Mouse (Mus musculus) limb, embryonic 15.5 days (tissue): ENCODE data around the gene Cox6a1. TPM values are rescaled to one million over a fixed set of nuclear protein-coding genes. Genes with fewer than 3 reads are reported as not detected.

ENCODE experiments used
- ATAC-seq: fragments of 200-750 bp; cut with Nextera tagmentation; 2 replicates; pipeline ENCODE4 v1.8.0; 2017; ENCODE audit warnings: low read depth, moderate TSS enrichment; ENCODE audit not compliant: insufficient number of reproducible peaks, low FRiP score, low TSS enrichment
- H3K27ac ChIP-seq: fragments of 300-500 bp; sonication (generic); 2 replicates; pipeline ENCODE4 v1.5.1; 2015; ENCODE audit warnings: moderate library complexity, mild to moderate bottlenecking, inconsistent platforms
- H3K27me3 ChIP-seq: fragments of 300-500 bp; sonication (generic); 2 replicates; pipeline ENCODE4 v1.6.1; 2015; ENCODE audit warnings: inconsistent platforms
- H3K36me3 ChIP-seq: fragments of 300-500 bp; sonication (generic); 2 replicates; pipeline ENCODE4 v1.6.1; 2015; ENCODE audit warnings: inconsistent platforms
- H3K4me1 ChIP-seq: fragments of 300-500 bp; sonication (generic); 2 replicates; pipeline ENCODE4 v1.6.1; 2015; ENCODE audit warnings: inconsistent platforms
- H3K4me2 ChIP-seq: fragments of 300-500 bp; sonication (generic); 2 replicates; pipeline ENCODE4 v1.6.1; 2015; ENCODE audit warnings: mild to moderate bottlenecking, inconsistent platforms
- H3K4me3 ChIP-seq: fragments of 300-500 bp; sonication (generic); 2 replicates; pipeline ENCODE4 v1.5.1; 2015; ENCODE audit warnings: mild to moderate bottlenecking, inconsistent platforms
- H3K9ac ChIP-seq: fragments of 300-500 bp; sonication (generic); 2 replicates; pipeline ENCODE4 v1.6.1; 2015; ENCODE audit warnings: inconsistent platforms
- H3K9me3 ChIP-seq: fragments of 300-500 bp; sonication (generic); 2 replicates; pipeline ENCODE4 v1.6.1; 2016; ENCODE audit warnings: inconsistent platforms
- WGBS: fragments of 180-500 bp; shearing (Covaris S2); methylation state at CpG from one replicate; pipeline ENCODE4 v1.1.7; 2015; 5-methylcytosine and 5-hydroxymethylcytosine counted together
- polyA plus RNA-seq: library from polyadenylated mRNA; unstranded; fragments of >200 nt; fragmentation: Nextera tagmentation; extraction: Ambion mirVana; gene quantifications from 2 replicates; pipeline ENCODE4 v1.2.1, GENCODE M21; 2015

The Cox6a1 gene
- polyA plus RNA-seq, 1 experiment from 2014 or later = 800 TPM

GRCm38 (mm10) chr5:115371736-115372135 is 23.0 kb upstream of the Cox6a1 start:
- WGBS = 31% methylated on average over 9 of the region's 9 CpGs
- H3K27ac ChIP-seq = no peak overlapping the region

DNA sequence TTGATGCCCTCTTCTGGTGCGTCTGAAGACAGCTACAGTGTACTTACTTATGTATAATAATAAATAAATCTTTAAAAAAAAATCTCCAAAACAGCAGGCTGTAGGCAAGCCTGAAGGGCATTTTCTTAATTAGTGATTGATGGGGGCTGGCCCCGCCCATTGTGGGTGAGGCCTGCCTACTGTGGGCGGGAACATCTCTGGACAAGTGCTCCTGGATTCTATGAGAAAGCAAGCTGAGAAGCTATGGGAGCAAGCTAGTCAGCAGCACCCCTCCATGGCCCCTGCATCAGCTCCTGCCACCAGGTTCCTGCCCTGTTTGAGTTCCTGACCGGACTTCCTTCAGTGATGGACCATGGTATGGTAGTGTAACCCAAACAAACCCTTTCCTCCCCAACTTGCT is 16.0 kb upstream of the Cox6a1 start:
- no peak overlapping the region for H3K4me3 ChIP-seq
- no peaks in the 10 kb centered on the region for H3K4me1 ChIP-seq
- 85% methylated on average over 4 of the region's 4 CpGs for WGBS
- ATAC-seq = no peak
- H3K9me3 ChIP-seq = no peaks in the 10 kb centered on the region
- no peak overlapping the region for H3K4me2 ChIP-seq
- no peak overlapping the region for H3K27ac ChIP-seq
- no peaks in the 10 kb centered on the region for H3K36me3 ChIP-seq
- H3K27me3 ChIP-seq = no peaks in the 10 kb centered on the region
- no peak overlapping the region for H3K9ac ChIP-seq

More at GRCm38 (mm10) chr5:115371736-115372135, 23.0 kb upstream of the Cox6a1 start:
- Histone ChIP-seq H3K27me3 (no peaks in the 10 kb centered on the region), H3K9me3 (no peaks in the 10 kb centered on the region), H3K4me3 (no peak overlapping the region), H3K4me2 (no peak overlapping the region), H3K9ac (no peak overlapping the region), H3K36me3 (no peaks in the 10 kb centered on the region), H3K4me1 (peaks cover 7% of the 10 kb centered on the region; the same call in 1 of the 2 replicates)
- ATAC-seq = no peak

GRCm38 (mm10) chr5:115362819-115363714 is 14.3 kb upstream of the Cox6a1 start:
- H3K9me3 ChIP-seq = no peaks in the 10 kb centered on the region
- no peak overlapping the region for H3K9ac ChIP-seq
- H3K27me3 ChIP-seq = no peaks in the 10 kb centered on the region
- H3K27ac ChIP-seq = no peak overlapping the region
- H3K4me3 ChIP-seq = no peak overlapping the region
- no peak for ATAC-seq
- WGBS = 25% methylated on average over 19 of the region's 19 CpGs
- no peaks in the 10 kb centered on the region for H3K36me3 ChIP-seq
- H3K4me1 ChIP-seq = no peaks in the 10 kb centered on the region
- no peak overlapping the region for H3K4me2 ChIP-seq

GRCm38 (mm10) chr5:115362216-115362615 is 13.4 kb upstream of the Cox6a1 start:
- WGBS = 41% methylated on average over 7 of the region's 7 CpGs
- H3K36me3 ChIP-seq = no peaks in the 10 kb centered on the region
- no peak overlapping the region for H3K4me3 ChIP-seq
- H3K4me1 ChIP-seq = no peaks in the 10 kb centered on the region
- H3K4me2 ChIP-seq = no peak overlapping the region
- H3K27me3 ChIP-seq = no peaks in the 10 kb centered on the region
- H3K27ac ChIP-seq = no peak overlapping the region
- no peaks in the 10 kb centered on the region for H3K9me3 ChIP-seq
- no peak overlapping the region for H3K9ac ChIP-seq
- no peak for ATAC-seq

DNA sequence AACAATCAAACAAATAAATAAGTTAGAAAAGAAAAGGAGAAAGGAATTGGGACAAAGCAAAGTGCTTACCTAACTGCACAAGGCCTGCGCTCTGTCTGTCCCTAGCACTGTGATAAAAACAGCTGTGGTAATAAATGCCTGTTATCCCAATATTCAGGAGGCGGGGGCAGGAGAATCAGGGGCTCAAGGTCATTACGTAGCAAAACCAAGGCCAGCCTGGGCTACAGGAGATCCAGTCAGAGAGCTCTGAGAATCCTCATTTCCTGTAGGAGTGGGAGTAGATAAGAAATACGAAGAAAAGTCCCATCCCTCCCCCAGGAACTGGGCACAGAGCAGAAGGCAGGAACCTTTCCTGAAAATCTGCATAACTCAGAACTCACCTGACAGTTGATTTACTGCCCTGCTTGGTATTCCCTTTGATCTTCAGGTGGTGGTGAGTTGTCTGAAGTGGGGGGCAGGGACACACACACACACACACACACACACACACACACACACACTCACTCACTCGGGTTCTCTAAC is 11.1 kb upstream of the Cox6a1 start:
- no peak overlapping the region for H3K4me3 ChIP-seq
- no peaks in the 10 kb centered on the region for H3K27me3 ChIP-seq
- no peaks in the 10 kb centered on the region for H3K36me3 ChIP-seq
- H3K4me1 ChIP-seq = no peaks in the 10 kb centered on the region
- H3K27ac ChIP-seq = no peak overlapping the region
- H3K4me2 ChIP-seq = no peak overlapping the region
- 53% methylated on average over 5 of the region's 5 CpGs for WGBS
- no peaks in the 10 kb centered on the region for H3K9me3 ChIP-seq
- H3K9ac ChIP-seq = no peak overlapping the region
- ATAC-seq = no peak

- H3K9ac ChIP-seq = no peak overlapping the region
- no peak overlapping the region; the same call in 1 of the 2 replicates for H3K4me3 ChIP-seq
- 70% methylated on average over 8 of the region's 8 CpGs for WGBS
- H3K36me3 ChIP-seq = no peaks in the 10 kb centered on the region
- no peaks in the 10 kb centered on the region for H3K4me1 ChIP-seq
- no peak overlapping the region for H3K4me2 ChIP-seq
- no peak overlapping the region for H3K27ac ChIP-seq
- H3K27me3 ChIP-seq = no peaks in the 10 kb centered on the region
- H3K9me3 ChIP-seq = no peaks in the 10 kb centered on the region
- no peak for ATAC-seq
These were observed 10.7 kb upstream of the Cox6a1 start for GRCm38 (mm10) chr5:115359438-115359837.

- Histone ChIP-seq H3K36me3 (no peaks in the 10 kb centered on the region), H3K9ac (no peak overlapping the region), H3K4me2 (no peak overlapping the region; the same call in 1 of the 2 replicates), H3K27me3 (no peaks in the 10 kb centered on the region), H3K4me3 (no peak overlapping the region; the same call in 1 of the 2 replicates), H3K9me3 (no peaks in the 10 kb centered on the region), H3K27ac (no peak overlapping the region), H3K4me1 (no peaks in the 10 kb centered on the region)
- ATAC-seq = peak; percentile 63; the same call in 1 of the 2 replicates
- WGBS = 4% methylated on average over 12 of the region's 12 CpGs
These were observed 10.1 kb upstream of the Cox6a1 start for GRCm38 (mm10) chr5:115358872-115359271.

- H3K9me3 ChIP-seq = no peaks in the 10 kb centered on the region
- H3K4me3 ChIP-seq = no peak overlapping the region
- H3K27ac ChIP-seq = no peak overlapping the region
- H3K4me2 ChIP-seq = no peak overlapping the region
- no peaks in the 10 kb centered on the region for H3K4me1 ChIP-seq
- H3K27me3 ChIP-seq = no peaks in the 10 kb centered on the region
- no peaks in the 10 kb centered on the region for H3K36me3 ChIP-seq
- 61% methylated on average over 13 of the region's 13 CpGs for WGBS
- H3K9ac ChIP-seq = no peak overlapping the region
- no peak for ATAC-seq
These were observed 6.3 kb upstream of the Cox6a1 start for GRCm38 (mm10) chr5:115355070-115355469.

DNA sequence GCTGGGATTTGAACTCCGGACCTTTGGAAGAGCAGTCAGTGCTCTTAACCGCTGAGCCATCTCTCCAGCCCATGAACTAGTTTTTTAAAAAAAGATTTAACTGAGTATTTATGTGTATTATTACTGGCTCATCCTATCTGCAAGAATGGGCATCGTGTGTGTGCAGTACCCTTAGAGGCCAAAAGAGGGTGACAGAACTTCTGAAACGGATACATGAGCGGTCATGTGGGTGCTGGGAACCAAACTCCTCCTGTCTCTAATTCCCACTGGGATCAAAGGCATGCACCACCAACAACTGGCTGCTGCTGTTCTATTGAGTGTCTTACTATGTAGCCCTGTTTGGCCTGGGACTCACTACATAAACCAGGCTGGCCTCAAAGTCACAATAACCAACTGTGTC is 2.6 kb upstream of the Cox6a1 start:
- Histone ChIP-seq H3K4me3 (no peak overlapping the region), H3K27ac (no peak overlapping the region), H3K4me1 (peaks cover 14% of the 10 kb centered on the region), H3K27me3 (no peaks in the 10 kb centered on the region), H3K36me3 (peaks cover 2% of the 10 kb centered on the region; the same call in 1 of the 2 replicates), H3K9ac (no peak overlapping the region), H3K9me3 (no peaks in the 10 kb centered on the region), H3K4me2 (no peak overlapping the region)
- no peak for ATAC-seq
- 78% methylated on average over 5 of the region's 5 CpGs for WGBS

DNA sequence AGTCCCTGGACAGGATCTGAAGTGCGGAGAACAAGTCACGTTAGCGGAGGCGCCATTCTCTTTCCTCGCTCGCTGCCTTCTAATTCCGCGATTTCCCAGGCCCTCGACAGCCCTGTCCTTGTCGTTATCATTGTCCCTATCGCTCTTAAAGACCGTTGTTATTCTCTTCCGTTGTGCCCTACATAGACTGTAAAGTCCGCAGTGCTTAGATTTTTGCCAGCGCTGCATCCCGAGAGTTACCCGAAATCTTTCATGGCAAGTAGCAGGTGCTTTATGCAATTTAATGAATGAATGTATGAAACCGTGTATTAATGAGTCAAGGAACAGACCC is 409 bp upstream of the Cox6a1 start:
- H3K36me3 ChIP-seq = peaks cover 22% of the 10 kb centered on the region
- H3K9me3 ChIP-seq = no peaks in the 10 kb centered on the region
- H3K4me1 ChIP-seq = peaks cover 14% of the 10 kb centered on the region
- peak overlapping the region; percentile 50 for H3K9ac ChIP-seq
- H3K27me3 ChIP-seq = no peaks in the 10 kb centered on the region
- peak; percentile 11; the same call in 1 of the 2 replicates for ATAC-seq
- WGBS = under 1% methylated on average over 18 of the region's 18 CpGs
- H3K27ac ChIP-seq = peak overlapping the region; percentile 86
- H3K4me2 ChIP-seq = peak overlapping the region; percentile 84
- peak overlapping the region; percentile 96 for H3K4me3 ChIP-seq

- H3K4me2 ChIP-seq = peak overlapping the region; percentile 84
- no peak overlapping the region for H3K27ac ChIP-seq
- H3K9me3 ChIP-seq = no peaks in the 10 kb centered on the region
- under 1% methylated on average over 5 of the region's 5 CpGs for WGBS
- no peaks in the 10 kb centered on the region for H3K27me3 ChIP-seq
- peaks cover 14% of the 10 kb centered on the region for H3K4me1 ChIP-seq
- H3K36me3 ChIP-seq = peaks cover 39% of the 10 kb centered on the region
- H3K4me3 ChIP-seq = peak overlapping the region; percentile 96
- H3K9ac ChIP-seq = peak overlapping the region; percentile 77; the same call in 1 of the 2 replicates
- ATAC-seq = no peak
These were observed 1.2 kb downstream of the Cox6a1 start for GRCm38 (mm10) chr5:115347564-115347963.
